Mouse (Mus musculus): ENCODE measurements around the gene Slc9a3r1. TPM values are rescaled to one million over a fixed set of nuclear protein-coding genes. Genes with fewer than 3 reads are reported as not detected.

Gene Slc9a3r1
- polyA plus RNA-seq, 1 experiment from 2014 or later = 88.7 TPM

- H3K27ac ChIP-seq (ENCODE audit: low read length) = no peak overlapping the region
- H3K4me1 ChIP-seq (ENCODE audit: control insufficient read depth, low read depth, low read length) = peaks cover 20% of the 10 kb centered on the region
- WGBS (ENCODE audit: insufficient replicate concordance) = 68% methylated on average over 6 of the region's 6 CpGs
- H3K4me2 ChIP-seq (ENCODE audit: low read depth, low read length) = no peak overlapping the region
- no peak overlapping the region for H3K9ac ChIP-seq (ENCODE audit: low read depth, low read length)
- no peaks in the 10 kb centered on the region for H3K27me3 ChIP-seq (ENCODE audit: control insufficient read depth, insufficient read depth, low read depth, low read length)
- H3K4me3 ChIP-seq (ENCODE audit: low read depth, low read length) = no peak overlapping the region
- H3K9me3 ChIP-seq (replicated peaks; ENCODE audit: control insufficient read depth, low read length) = no peaks in the 10 kb centered on the region
- no peak for ATAC-seq (ENCODE audit: low read depth)
- 0 out of 2 replicates have a peak, but pooled peaks cover 2% of the 10 kb centered on the region for H3K36me3 ChIP-seq (ENCODE audit: control insufficient read depth, insufficient read depth)
Measured at GRCm38 (mm10) chr11:115179881-115180280, 16.7 kb downstream of the Slc9a3r1 start.

GRCm38 (mm10) chr11:115181913-115182638 lies 18.9 kb downstream of the Slc9a3r1 start:
- Histone ChIP-seq H3K4me2 (ENCODE audit: low read depth, low read length) (no peak overlapping the region), H3K9me3 (replicated peaks; ENCODE audit: control insufficient read depth, low read length) (no peaks in the 10 kb centered on the region), H3K36me3 (ENCODE audit: control insufficient read depth, insufficient read depth) (0 out of 2 replicates have a peak, but pooled peaks cover 2% of the 10 kb centered on the region), H3K4me3 (ENCODE audit: low read depth, low read length) (no peak overlapping the region), H3K9ac (ENCODE audit: low read depth, low read length) (no peak overlapping the region), H3K4me1 (ENCODE audit: control insufficient read depth, low read depth, low read length) (peaks cover 24% of the 10 kb centered on the region), H3K27ac (ENCODE audit: low read length) (peak overlapping the region; percentile 30; the same call in 1 of the 2 replicates), H3K27me3 (ENCODE audit: control insufficient read depth, insufficient read depth, low read depth, low read length) (no peaks in the 10 kb centered on the region)
- no peak for ATAC-seq (ENCODE audit: low read depth)
- 14% methylated on average over 12 of the region's 12 CpGs for WGBS (ENCODE audit: insufficient replicate concordance)

- Histone ChIP-seq H3K4me1 (ENCODE audit: control insufficient read depth, low read depth, low read length) (peaks cover 31% of the 10 kb centered on the region), H3K4me2 (ENCODE audit: low read depth, low read length) (no peak overlapping the region)
- ATAC-seq (ENCODE audit: low read depth) = no peak
Measured at GRCm38 (mm10) chr11:115184973-115185372, 21.8 kb downstream of the Slc9a3r1 start.

GRCm38 (mm10) chr11:115187224-115187639 lies 24.1 kb downstream of the Slc9a3r1 start, which contains the start of gene Tmem104:
Gene Tmem104, plus strand, starts transcription at chr11:115187487.
- Histone ChIP-seq H3K9me3 (replicated peaks; ENCODE audit: control insufficient read depth, low read length) (no peaks in the 10 kb centered on the region), H3K9ac (ENCODE audit: low read depth, low read length) (peak within 1 kb of the TSS; percentile 67), H3K36me3 (ENCODE audit: control insufficient read depth, insufficient read depth) (no peaks in the 10 kb centered on the region), H3K4me2 (ENCODE audit: low read depth, low read length) (peak within 1 kb of the TSS; percentile 82), H3K4me3 (ENCODE audit: low read depth, low read length) (peak within 1 kb of the TSS; percentile 69), H3K27ac (ENCODE audit: low read length) (peak within 1 kb of the TSS; percentile 76), H3K4me1 (ENCODE audit: control insufficient read depth, low read depth, low read length) (peaks cover 30% of the 10 kb centered on the region), H3K27me3 (ENCODE audit: control insufficient read depth, insufficient read depth, low read depth, low read length) (no peaks in the 10 kb centered on the region)
- whole genome bisulfite sequencing (ENCODE audit: insufficient replicate concordance) = under 1% methylated on average over 38 of the region's 39 CpGs
- ATAC-seq (ENCODE audit: low read depth) = peak; percentile 92

More at GRCm38 (mm10) chr11:115184973-115185372, 21.8 kb downstream of the Slc9a3r1 start:
- Histone ChIP-seq H3K9ac (ENCODE audit: low read depth, low read length) (no peak overlapping the region), H3K27me3 (ENCODE audit: control insufficient read depth, insufficient read depth, low read depth, low read length) (no peaks in the 10 kb centered on the region), H3K9me3 (replicated peaks; ENCODE audit: control insufficient read depth, low read length) (no peaks in the 10 kb centered on the region), H3K4me3 (ENCODE audit: low read depth, low read length) (no peak overlapping the region), H3K27ac (ENCODE audit: low read length) (no peak overlapping the region), H3K36me3 (ENCODE audit: control insufficient read depth, insufficient read depth) (0 out of 2 replicates have a peak, but pooled peaks cover 2% of the 10 kb centered on the region)
- 23% methylated on average over 4 of the region's 4 CpGs for WGBS (ENCODE audit: insufficient replicate concordance)

- peaks cover 29% of the 10 kb centered on the region for H3K4me1 ChIP-seq (ENCODE audit: control insufficient read depth, low read depth, low read length)
- peak within 1 kb of the TSS; percentile 76 for H3K27ac ChIP-seq (ENCODE audit: low read length)
- H3K9me3 ChIP-seq (replicated peaks; ENCODE audit: control insufficient read depth, low read length) = no peaks in the 10 kb centered on the region
- H3K36me3 ChIP-seq (ENCODE audit: control insufficient read depth, insufficient read depth) = no peaks in the 10 kb centered on the region
- no peaks in the 10 kb centered on the region for H3K27me3 ChIP-seq (ENCODE audit: control insufficient read depth, insufficient read depth, low read depth, low read length)
- peak within 1 kb of the TSS; percentile 69 for H3K4me3 ChIP-seq (ENCODE audit: low read depth, low read length)
- H3K4me2 ChIP-seq (ENCODE audit: low read depth, low read length) = peak within 1 kb of the TSS; percentile 82
- H3K9ac ChIP-seq (ENCODE audit: low read depth, low read length) = peak within 1 kb of the TSS; percentile 67
- ATAC-seq (ENCODE audit: low read depth) = no peak
- 6% methylated on average over 12 of the region's 12 CpGs for WGBS (ENCODE audit: insufficient replicate concordance)
Measured at GRCm38 (mm10) chr11:115187693-115188092, 24.6 kb downstream of the Slc9a3r1 start, which contains the start of gene Nat9. Gene Nat9, minus strand, starts transcription at chr11:115187859.

- H3K9ac ChIP-seq (ENCODE audit: low read depth, low read length) = no peak overlapping the region
- peaks cover 29% of the 10 kb centered on the region for H3K4me1 ChIP-seq (ENCODE audit: control insufficient read depth, low read depth, low read length)
- peak overlapping the region; percentile 82; the same call in 1 of the 2 replicates for H3K4me2 ChIP-seq (ENCODE audit: low read depth, low read length)
Measured at GRCm38 (mm10) chr11:115188539-115189231, 25.5 kb downstream of the Slc9a3r1 start.

GRCm38 (mm10) chr11:115189304-115189703 lies 26.2 kb downstream of the Slc9a3r1 start:
- no peak overlapping the region for H3K4me3 ChIP-seq (ENCODE audit: low read depth, low read length)
- no peaks in the 10 kb centered on the region for H3K36me3 ChIP-seq (ENCODE audit: control insufficient read depth, insufficient read depth)
- peak overlapping the region; percentile 55 for H3K27ac ChIP-seq (ENCODE audit: low read length)
- no peak overlapping the region for H3K9ac ChIP-seq (ENCODE audit: low read depth, low read length)
- 62% methylated on average over 6 of the region's 6 CpGs for WGBS (ENCODE audit: insufficient replicate concordance)
- H3K4me1 ChIP-seq (ENCODE audit: control insufficient read depth, low read depth, low read length) = peaks cover 30% of the 10 kb centered on the region
- no peaks in the 10 kb centered on the region for H3K27me3 ChIP-seq (ENCODE audit: control insufficient read depth, insufficient read depth, low read depth, low read length)
- no peak for ATAC-seq (ENCODE audit: low read depth)
- H3K4me2 ChIP-seq (ENCODE audit: low read depth, low read length) = peak overlapping the region; percentile 30; the same call in 1 of the 2 replicates
- no peaks in the 10 kb centered on the region for H3K9me3 ChIP-seq (replicated peaks; ENCODE audit: control insufficient read depth, low read length)

More at GRCm38 (mm10) chr11:115188539-115189231, 25.5 kb downstream of the Slc9a3r1 start:
- 28% methylated on average over 13 of the region's 13 CpGs for WGBS (ENCODE audit: insufficient replicate concordance)
- ATAC-seq (ENCODE audit: low read depth) = no peak
- H3K4me3 ChIP-seq (ENCODE audit: low read depth, low read length) = no peak overlapping the region
- no peaks in the 10 kb centered on the region for H3K27me3 ChIP-seq (ENCODE audit: control insufficient read depth, insufficient read depth, low read depth, low read length)
- peak overlapping the region; percentile 43 for H3K27ac ChIP-seq (ENCODE audit: low read length)
- no peaks in the 10 kb centered on the region for H3K36me3 ChIP-seq (ENCODE audit: control insufficient read depth, insufficient read depth)
- no peaks in the 10 kb centered on the region for H3K9me3 ChIP-seq (replicated peaks; ENCODE audit: control insufficient read depth, low read length)

- H3K27ac ChIP-seq (ENCODE audit: low read length) = 0 out of 2 replicates have a peak overlapping the region, but pooled peaks have one; percentile 39
- no peaks in the 10 kb centered on the region for H3K36me3 ChIP-seq (ENCODE audit: control insufficient read depth, insufficient read depth)
- no peak overlapping the region for H3K9ac ChIP-seq (ENCODE audit: low read depth, low read length)
- ATAC-seq (ENCODE audit: low read depth) = no peak
- H3K9me3 ChIP-seq (replicated peaks; ENCODE audit: control insufficient read depth, low read length) = no peaks in the 10 kb centered on the region
- no peak overlapping the region for H3K4me3 ChIP-seq (ENCODE audit: low read depth, low read length)
- no peak overlapping the region for H3K4me2 ChIP-seq (ENCODE audit: low read depth, low read length)
- H3K27me3 ChIP-seq (ENCODE audit: control insufficient read depth, insufficient read depth, low read depth, low read length) = no peaks in the 10 kb centered on the region
- WGBS (ENCODE audit: insufficient replicate concordance) = 18% methylated on average over 9 of the region's 9 CpGs
- peaks cover 25% of the 10 kb centered on the region for H3K4me1 ChIP-seq (ENCODE audit: control insufficient read depth, low read depth, low read length)
Measured at GRCm38 (mm10) chr11:115192180-115192579, 29.0 kb downstream of the Slc9a3r1 start.

All from liver, embryonic 16.5 days (tissue).